Mouse (Mus musculus): ENCODE data around the gene Nelfb.

Gene Nelfb

DNA sequence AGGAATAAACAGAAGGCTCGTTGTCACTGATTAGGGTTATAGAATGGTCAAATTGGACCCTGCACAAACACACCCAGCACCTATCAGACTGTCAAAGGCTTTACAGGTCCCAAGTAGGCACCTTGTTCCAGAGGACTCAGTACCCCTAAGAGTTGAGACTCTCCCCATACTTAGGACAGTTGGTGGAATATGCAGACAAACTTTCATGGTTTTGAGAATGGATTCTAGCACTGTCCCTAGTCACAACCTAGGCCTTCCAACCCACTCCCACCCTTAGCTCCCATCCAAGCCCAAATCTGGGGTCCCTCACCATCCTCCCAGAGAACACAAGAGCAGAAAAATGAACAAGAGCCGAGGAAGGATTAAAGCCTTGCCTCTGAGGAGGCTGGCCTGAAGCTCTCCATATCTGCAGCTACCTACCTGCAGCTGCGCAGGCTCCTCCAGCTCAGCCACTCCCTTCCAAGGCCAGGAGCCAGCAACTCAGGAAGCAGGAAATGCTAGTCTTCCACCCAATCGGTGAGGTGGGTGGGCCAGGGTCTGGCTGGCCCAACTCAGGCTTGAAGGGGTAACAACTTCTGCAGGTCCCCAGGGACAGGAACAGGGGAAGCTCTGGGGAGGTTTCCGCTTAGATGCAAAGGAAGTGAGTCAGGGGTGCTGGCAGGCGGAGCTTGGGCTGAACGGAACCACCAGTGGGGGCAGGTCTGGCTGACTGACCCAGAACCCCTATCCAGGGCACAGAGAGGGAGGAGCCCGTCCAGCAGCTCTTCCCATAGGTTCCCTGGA is 14.9 kb downstream of the Nelfb start, which contains the start of gene Tor4a:
Tor4a (minus strand) TSS at position 715 of the 783 bp plus-strand sequence.
- peak; percentile 62 to 83 for DNase-seq (ENCODE audit: low spot score in 2 of 2)

DNA sequence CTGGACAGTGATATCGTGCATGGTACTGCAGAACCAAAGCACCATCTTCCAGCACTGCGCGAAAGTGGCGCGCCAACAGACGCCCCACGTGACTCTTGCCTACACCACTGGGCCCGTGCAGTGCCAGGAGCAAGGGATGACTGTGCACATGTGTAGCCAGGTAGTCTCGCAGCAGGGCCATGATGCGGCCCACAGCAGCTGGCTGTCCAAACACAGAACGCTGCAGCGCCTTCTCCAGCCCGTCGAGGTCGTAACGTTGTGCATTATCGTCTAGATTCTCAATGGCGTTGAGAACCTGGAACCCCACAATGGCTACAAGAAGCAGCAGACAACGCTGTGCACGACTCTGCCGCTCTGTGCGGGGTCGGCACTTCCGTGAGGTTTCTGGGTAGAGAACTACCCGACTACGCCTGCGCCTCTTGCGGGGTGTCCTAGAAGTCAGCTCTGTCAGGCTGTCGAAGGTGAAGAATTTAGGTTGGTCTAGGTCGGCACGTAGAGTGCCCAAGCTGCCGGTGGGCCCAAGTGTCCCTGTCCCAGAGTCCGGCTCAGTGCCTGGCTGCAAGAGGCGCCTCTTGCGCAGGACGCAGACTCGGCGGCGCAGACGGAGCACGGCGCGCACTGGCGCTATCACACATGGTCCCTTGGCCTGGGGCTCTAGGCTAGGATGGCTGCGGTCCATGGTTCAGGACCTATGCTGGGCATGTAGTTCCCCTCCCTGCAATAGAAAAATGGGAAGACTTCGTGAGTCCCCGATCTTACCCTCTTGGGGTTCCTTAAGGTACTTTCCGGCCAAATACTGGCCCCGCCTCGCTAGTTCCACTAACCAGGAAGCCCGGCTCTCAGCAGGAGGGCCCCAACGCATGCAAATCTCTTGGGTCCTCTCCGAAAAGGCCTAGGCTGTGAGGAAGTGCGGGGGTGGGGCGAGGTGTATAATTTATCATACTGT is 15.8 kb downstream of the Nelfb start:
- peak; percentile 65 to 88 for DNase-seq (ENCODE audit: low spot score in 2 of 2)

GRCm38 (mm10) chr2:25194486-25195171 is 16.7 kb downstream of the Nelfb start:
- peak; percentile 45 to 48 for DNase-seq (ENCODE audit: low spot score in 2 of 2)

GRCm38 (mm10) chr2:25194006-25194405 is 17.3 kb downstream of the Nelfb start:
- DNase-seq (ENCODE audit: low spot score in 2 of 2), result no peak

GRCm38 (mm10) chr2:25193330-25193770 is 17.9 kb downstream of the Nelfb start:
- DNase-seq (ENCODE audit: low spot score in 2 of 2), result peak; percentile 67 to 86

DNA sequence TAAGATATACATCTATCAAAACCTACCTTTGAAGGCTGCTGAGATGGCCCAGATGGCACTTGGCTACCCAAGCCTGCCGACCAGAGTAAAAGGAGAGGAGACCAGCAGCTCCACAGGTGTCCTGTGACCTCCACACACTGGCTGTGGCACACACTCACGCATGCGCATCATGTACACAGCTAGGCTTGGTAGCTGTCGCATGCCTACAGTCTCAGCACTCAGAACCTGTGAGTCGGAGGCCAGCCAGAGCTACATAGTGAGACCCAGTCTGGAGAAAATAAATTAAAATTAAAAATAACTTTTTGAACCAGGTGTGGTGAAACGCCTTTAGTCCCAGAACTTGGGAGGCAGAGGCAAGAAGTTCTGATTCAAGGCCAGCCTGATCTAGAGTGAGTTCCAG is 23.4 kb downstream of the Nelfb start:
- DNase-seq (ENCODE audit: low spot score in 2 of 2), result no peak

GRCm38 (mm10) chr2:25186575-25186930 is 24.7 kb downstream of the Nelfb start:
- DNase-seq (ENCODE audit: low spot score in 2 of 2), result no peak

DNA sequence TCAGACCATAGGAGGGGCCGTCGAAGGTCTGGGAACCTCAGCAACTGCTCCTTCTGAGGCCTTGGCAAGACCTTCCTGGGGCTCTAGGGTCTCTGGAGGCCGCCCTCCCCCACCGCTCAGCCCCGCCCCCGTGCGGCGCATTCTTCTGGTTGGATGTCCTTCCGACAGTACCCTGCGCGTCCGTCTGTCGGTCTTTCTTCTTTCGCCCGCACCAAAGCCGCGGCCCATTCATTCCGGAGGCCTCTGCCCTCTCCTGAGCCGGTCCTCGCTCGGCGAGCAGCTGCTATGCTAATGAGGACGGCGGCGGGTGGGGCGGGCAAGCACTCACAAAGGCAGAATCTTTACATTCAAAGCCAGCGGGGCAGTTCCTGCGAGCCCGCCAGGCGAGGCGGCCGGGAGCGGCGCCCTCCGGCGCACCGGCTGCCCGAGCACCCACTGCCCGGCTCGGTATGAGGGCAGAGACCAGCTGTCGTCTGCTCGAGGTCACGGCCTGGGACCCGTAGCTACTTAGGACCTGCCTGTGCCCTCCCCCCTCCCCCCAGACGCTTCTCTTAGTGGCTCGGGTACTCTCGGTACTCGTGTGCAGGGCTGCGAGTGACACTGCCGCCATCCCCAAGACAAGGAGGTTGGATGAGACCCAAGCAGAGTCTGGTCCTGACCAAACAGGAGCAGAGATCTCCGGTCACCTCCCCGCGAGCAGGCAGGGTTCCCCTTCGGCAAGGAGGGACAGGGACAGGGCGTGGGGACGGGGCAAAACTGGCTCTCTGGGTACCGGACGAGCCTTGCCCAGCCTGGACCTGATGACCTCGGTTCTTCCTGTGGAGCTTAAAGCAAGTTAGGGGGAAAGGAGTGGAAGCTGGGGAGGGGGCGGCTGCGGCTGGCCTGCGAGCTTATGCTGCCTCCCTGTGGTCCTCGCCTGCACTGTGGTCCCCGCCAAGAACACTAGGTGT is 25.4 kb downstream of the Nelfb start:
- DNase-seq (ENCODE audit: low spot score in 2 of 2), result peak; percentile 52 to 74

DNA sequence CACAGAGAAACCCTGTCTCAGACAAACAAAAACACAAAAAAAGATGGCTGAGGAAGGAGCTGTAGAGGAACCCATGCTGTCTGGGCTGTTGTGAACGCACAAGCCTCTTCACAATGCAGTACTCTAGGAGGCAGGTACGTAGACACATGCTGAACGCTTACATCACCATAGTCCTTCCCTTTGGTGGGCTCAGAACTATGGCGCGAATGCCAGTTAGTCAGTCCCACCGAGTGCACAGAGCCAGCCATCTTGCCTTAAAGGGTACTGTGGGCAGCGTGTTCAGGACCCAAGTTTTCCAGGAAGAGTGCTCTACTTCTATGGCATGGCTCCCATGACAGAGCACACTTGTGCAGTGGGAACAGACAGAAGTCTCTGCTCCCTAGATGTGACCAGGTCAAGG is 26.8 kb downstream of the Nelfb start:
- DNase-seq (ENCODE audit: low spot score in 2 of 2), result no peak

GRCm38 (mm10) chr2:25183336-25183735 is 28.0 kb downstream of the Nelfb start:
- no peak for DNase-seq (ENCODE audit: low spot score in 2 of 2)

DNA sequence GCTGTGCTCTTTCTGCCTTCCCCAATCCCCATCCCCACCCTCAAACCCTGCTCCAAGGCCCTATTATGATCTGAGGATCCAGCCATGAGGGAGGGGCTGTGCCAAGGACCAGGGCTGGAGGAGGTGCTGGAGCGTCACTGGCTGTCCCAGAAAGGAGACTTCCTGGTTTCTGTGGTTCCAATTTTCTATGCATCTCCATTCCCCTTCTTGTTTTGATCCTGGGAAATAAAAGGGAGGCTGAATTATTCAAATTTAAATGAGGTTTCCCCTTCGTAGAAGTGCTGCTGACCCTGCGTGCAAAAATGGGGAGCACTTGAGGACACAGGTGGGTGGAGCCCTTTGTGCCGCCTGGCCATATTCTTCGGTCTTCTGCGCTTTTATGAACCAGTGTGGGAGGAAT is 28.6 kb downstream of the Nelfb start:
- DNase-seq (ENCODE audit: low spot score in 2 of 2), result no peak

DNA sequence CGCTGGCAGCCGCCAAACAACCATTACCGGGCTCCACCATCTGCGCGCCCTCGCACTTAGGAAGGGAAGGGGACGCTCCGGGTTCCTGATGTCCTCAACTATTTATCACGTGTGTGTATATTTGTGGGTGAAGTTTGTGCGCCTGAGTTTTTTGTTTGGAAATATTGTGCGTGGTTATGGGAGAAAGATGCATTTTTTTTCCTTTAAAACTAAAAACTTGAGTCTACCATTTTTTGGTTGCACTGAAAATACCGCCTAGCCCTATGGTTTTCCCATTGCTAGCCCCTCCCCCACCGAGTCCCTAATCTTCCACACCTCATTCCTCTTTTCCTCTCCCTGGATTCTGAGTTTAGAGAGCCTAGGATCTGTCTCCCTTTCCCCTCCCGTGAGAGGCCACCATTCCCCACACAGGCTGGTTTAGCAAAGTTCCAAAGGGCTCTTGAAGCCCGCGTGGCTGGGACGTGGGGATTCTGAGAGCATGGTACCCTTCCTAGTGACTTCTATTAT is 29.3 kb downstream of the Nelfb start:
- DNase-seq (ENCODE audit: low spot score in 2 of 2), result no peak

GRCm38 (mm10) chr2:25180973-25181890 is 30.1 kb downstream of the Nelfb start:
- peak; percentile 70 to 78 for DNase-seq (ENCODE audit: low spot score in 2 of 2)

DNA sequence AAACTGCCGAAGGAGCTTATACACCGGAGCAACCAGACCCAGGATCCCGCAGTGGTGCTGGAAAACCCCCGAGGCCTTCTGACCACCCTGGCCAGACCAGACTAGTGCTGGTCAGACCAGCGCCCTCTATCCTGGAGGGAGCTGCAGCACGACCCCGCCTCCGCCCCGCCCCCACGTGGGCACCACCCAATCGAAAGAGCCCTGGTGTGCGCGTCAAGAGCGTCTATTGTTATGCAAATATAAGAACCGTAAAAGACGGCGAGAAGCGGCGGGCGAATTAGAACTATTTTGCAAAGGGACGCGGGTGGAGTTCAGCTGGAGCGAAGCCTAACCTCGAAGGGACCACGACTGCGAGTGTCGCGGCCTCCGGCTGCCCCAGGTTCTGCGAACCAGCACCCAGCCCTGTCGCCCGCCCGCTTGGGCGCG is 30.8 kb downstream of the Nelfb start, which contains the start of gene Nrarp:
Nrarp (plus strand) TSS at position 281 of the 426 bp plus-strand sequence.
- DNase-seq (ENCODE audit: low spot score in 2 of 2), result peak in 1 of 2 experiments; percentile 92

GRCm38 (mm10) chr2:25179566-25180217 is 31.6 kb downstream of the Nelfb start:
- no peak for DNase-seq (ENCODE audit: low spot score in 2 of 2)

DNA sequence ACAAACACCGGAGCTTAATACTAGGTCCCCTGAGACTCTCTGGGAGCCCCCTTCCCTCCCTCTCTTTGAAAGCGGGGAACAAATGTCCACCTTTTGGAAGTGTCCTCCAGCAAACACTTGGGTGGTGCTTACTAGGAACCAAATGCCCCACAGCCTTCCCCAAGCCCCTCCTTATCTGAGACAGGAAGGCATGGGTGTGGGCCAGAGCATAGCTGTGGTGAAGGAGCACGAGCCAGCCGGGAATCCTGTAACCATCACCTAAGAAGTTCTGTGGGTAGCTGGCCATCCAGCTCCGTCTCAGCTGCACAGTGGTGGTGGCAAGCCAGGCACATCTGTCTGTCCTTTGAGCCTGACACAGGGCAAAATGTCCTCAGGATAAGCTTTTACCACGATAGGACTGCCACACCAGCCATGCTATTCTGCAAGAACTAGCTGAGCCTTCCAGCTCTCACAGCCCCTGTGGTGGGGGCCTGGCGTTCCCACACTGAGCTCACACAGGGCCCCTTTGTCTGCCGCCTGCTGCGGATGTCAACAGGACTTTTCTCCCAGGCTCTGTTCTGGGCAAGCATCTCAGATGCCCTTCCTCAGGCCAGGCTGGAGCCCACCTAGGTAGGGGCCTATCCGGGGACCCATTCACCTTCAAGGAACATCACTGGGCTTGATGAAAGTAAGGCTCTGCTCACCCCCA is 32.9 kb downstream of the Nelfb start:
- no peak for DNase-seq (ENCODE audit: low spot score in 2 of 2)

GRCm38 (mm10) chr2:25177685-25178084 is 33.6 kb downstream of the Nelfb start:
- no peak for DNase-seq (ENCODE audit: low spot score in 2 of 2)

DNA sequence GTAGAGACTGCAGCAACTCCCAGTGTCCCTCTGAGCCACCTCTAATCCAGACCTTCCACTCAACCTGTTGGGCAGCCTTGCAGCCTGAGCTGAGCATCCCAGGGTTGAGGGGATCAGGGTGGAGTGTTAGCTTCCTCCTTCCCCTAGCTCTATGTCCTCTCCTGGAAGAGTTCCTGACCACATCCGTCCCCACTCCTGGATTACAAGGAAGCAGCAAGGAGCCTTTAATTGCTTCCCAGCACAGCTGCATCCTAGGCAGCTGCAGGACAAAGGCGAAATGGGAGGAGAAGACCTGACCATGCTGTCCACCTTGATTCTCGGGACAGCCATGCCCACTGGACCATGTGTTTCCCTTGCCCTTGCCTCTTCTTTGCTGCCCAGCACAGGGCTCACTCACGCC is 34.2 kb downstream of the Nelfb start:
- DNase-seq (ENCODE audit: low spot score in 2 of 2), result no peak
